Mouse (Mus musculus): ENCODE measurements around the gene Kif7. TPM values are rescaled to one million over a fixed set of nuclear protein-coding genes. Genes with fewer than 3 reads are reported as not detected.

Gene Kif7
- total and polyA plus RNA-seq, 3 experiments, result 0.80 to 1.3 (median 1.2) TPM

DNA sequence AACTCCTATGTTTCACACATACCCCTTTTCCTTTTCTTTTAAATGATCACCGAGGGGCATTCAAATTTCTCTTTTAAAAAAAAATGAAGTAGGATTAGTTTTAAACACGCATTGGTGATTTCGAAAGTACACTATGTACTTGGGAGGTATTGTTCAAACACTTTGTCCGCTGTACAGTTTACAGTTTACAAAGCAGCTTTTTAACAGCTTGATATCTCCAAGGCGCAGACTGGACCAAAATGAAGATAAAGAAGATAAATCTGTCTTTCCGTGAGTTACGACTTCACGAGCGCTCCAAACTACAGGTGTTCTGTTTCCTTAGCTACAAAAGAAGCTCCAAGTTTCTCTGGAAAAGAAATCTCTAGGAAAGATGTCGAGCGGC lies 26.7 kb upstream of the Kif7 start:
- no peaks in the 10 kb centered on the region for H3K36me3 ChIP-seq (ENCODE audit: control insufficient read depth, insufficient read depth, low read length)
- no peak for TF ChIP-seq POLR2A (IDR thresholded peaks at IDR 0.05; ENCODE audit: insufficient read depth, low read depth, low read length)
- no peak for TF ChIP-seq CTCF (IDR thresholded peaks at IDR 0.05)
- no peak for TF ChIP-seq EP300 (IDR thresholded peaks at IDR 0.05; ENCODE audit: insufficient read depth, low read depth, low read length)
- no peak for DNase-seq
- no peaks in the 10 kb centered on the region for H3K79me2 ChIP-seq (replicated peaks; ENCODE audit: control insufficient read depth, insufficient read depth, low read length)
- no peaks in the 10 kb centered on the region for H3K27me3 ChIP-seq (ENCODE audit: control insufficient read depth, insufficient read depth, low read length)
- H3K4me3 ChIP-seq, result peak overlapping the region; percentile 73
- 20% methylated on average over 11 of the region's 11 CpGs for WGBS
- intact Hi-C loops (cut with DNase I), result no loop called here
- H3K27ac ChIP-seq, result no peak overlapping the region
- H3K9ac ChIP-seq (ENCODE audit: low read depth, low read length), result peak overlapping the region; percentile 67; the same call in 1 of the 2 replicates
- H3K4me1 ChIP-seq (ENCODE audit: control insufficient read depth, insufficient read depth, low read length), result peaks cover 2% of the 10 kb centered on the region; the same call in 1 of the 2 replicates

DNA sequence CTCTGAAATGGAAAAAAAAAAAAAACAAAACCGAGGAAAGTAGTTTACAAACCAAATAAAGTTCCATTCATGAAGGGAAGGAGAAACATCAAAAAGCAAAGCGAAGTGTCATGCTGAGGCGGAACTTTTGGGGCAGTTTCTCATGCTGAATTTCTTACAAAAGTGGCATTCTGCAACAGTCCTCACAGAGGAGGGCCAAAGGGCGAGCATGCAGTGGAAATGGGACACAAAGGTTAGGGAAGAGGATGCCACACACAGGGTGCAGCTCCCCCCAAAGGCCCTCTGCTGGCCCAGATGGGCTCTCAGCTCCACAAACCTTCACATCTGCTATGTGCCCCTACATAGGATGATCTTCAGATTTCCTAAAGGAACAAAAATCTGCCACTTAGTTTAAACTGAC lies 24.8 kb upstream of the Kif7 start:
- TF ChIP-seq CTCF (IDR thresholded peaks at IDR 0.05) (no peak), POLR2A (IDR thresholded peaks at IDR 0.05; ENCODE audit: insufficient read depth, low read depth, low read length) (no peak), EP300 (IDR thresholded peaks at IDR 0.05; ENCODE audit: insufficient read depth, low read depth, low read length) (no peak)
- Histone ChIP-seq H3K27me3 (ENCODE audit: control insufficient read depth, insufficient read depth, low read length) (no peaks in the 10 kb centered on the region), H3K4me3 (no peak overlapping the region), H3K9ac (ENCODE audit: low read depth, low read length) (no peak overlapping the region), H3K4me1 (ENCODE audit: control insufficient read depth, insufficient read depth, low read length) (peaks cover 2% of the 10 kb centered on the region; the same call in 1 of the 2 replicates), H3K27ac (no peak overlapping the region), H3K36me3 (ENCODE audit: control insufficient read depth, insufficient read depth, low read length) (no peaks in the 10 kb centered on the region), H3K79me2 (replicated peaks; ENCODE audit: control insufficient read depth, insufficient read depth, low read length) (no peaks in the 10 kb centered on the region)
- WGBS, result 76% methylated on average over 4 of the region's 4 CpGs
- no peak for DNase-seq
- intact Hi-C loops (cut with DNase I), result no loop called here

DNA sequence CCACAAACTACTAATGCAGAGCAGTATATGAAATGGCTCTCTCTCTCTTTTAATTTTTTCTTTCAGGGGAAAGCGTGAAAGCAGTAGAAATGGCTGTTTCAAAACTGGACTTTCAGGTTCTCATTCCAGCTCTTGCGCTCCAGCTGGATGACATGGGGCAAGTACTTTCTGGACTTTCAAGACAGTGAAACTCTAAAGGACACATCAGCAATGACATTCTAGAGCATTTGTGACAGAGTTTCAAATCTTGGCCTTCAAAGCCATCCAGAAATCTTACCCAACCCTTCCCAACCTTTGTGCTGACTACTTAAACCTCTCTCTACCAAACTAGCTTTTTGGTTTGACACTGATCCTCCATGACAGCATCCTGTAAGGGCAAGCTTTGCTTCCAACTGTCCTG lies 23.4 kb upstream of the Kif7 start:
- no peak for DNase-seq
- Histone ChIP-seq H3K9ac (ENCODE audit: low read depth, low read length) (no peak overlapping the region), H3K27ac (no peak overlapping the region), H3K36me3 (ENCODE audit: control insufficient read depth, insufficient read depth, low read length) (no peaks in the 10 kb centered on the region), H3K4me3 (no peak overlapping the region), H3K4me1 (ENCODE audit: control insufficient read depth, insufficient read depth, low read length) (peaks cover 2% of the 10 kb centered on the region), H3K79me2 (replicated peaks; ENCODE audit: control insufficient read depth, insufficient read depth, low read length) (no peaks in the 10 kb centered on the region), H3K27me3 (ENCODE audit: control insufficient read depth, insufficient read depth, low read length) (no peaks in the 10 kb centered on the region)
- TF ChIP-seq CTCF (IDR thresholded peaks at IDR 0.05) (no peak), EP300 (IDR thresholded peaks at IDR 0.05; ENCODE audit: insufficient read depth, low read depth, low read length) (no peak), POLR2A (IDR thresholded peaks at IDR 0.05; ENCODE audit: insufficient read depth, low read depth, low read length) (no peak)
- intact Hi-C loops (cut with DNase I), result no loop called here
- WGBS, result 92% methylated on average over 2 of the region's 2 CpGs

DNA sequence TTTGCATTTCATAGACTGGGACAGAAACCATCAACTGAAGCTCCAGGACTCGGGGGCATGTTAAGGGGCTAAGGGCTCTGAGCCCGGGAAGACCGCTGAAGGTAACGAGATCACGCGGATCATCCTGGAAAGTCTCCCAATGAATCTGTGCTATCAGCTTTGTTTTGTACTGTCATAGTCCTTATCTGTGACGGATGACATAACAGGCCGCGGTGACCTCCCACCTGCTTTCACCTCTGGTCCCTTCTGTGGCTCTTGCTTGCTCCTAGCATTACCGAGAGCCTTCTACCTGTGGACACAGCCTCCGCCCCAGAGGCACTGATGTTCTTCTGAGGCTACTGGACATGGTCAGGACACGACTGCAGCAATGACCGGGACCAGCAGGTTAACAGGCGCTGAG lies 21.0 kb upstream of the Kif7 start:
- 86% methylated on average over 14 of the region's 14 CpGs for WGBS
- H3K36me3 ChIP-seq (ENCODE audit: control insufficient read depth, insufficient read depth, low read length), result no peaks in the 10 kb centered on the region

DNA sequence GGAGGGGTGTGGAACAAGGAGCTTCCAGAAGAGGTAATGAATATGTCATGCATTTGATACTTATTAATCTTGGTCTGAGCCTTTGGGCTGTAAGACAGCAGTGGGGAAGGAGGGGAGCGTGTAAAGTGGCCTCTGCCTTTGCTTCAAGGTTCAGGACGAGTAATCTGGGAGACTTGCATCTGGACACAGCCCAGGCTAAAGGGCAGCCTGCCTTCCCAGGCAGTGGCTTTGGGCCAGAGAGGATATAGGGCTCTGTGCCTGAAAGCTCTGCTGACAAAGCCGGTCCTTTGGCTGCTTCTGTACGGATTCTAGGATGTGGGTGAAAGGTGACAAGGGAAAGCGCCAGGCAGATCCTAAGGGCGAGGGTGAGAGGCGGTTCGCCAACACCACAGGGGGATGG lies 19.0 kb upstream of the Kif7 start:
- H3K9ac ChIP-seq (ENCODE audit: low read depth, low read length), result no peak overlapping the region
- no peaks in the 10 kb centered on the region for H3K79me2 ChIP-seq (replicated peaks; ENCODE audit: control insufficient read depth, insufficient read depth, low read length)
- intact Hi-C loops (cut with DNase I), result no loop called here
- H3K27me3 ChIP-seq (ENCODE audit: control insufficient read depth, insufficient read depth, low read length), result no peaks in the 10 kb centered on the region
- 31% methylated on average over 8 of the region's 8 CpGs for WGBS
- no peak overlapping the region; the same call in 1 of the 2 replicates for H3K27ac ChIP-seq
- H3K4me3 ChIP-seq, result no peak overlapping the region
- DNase-seq, result peak; percentile 62 to 76
- TF ChIP-seq POLR2A (IDR thresholded peaks at IDR 0.05; ENCODE audit: insufficient read depth, low read depth, low read length) (no peak), CTCF (IDR thresholded peaks at IDR 0.05) (no peak), EP300 (IDR thresholded peaks at IDR 0.05; ENCODE audit: insufficient read depth, low read depth, low read length) (no peak)
- no peaks in the 10 kb centered on the region; the same call in 1 of the 2 replicates for H3K4me1 ChIP-seq (ENCODE audit: control insufficient read depth, insufficient read depth, low read length)
- no peaks in the 10 kb centered on the region for H3K36me3 ChIP-seq (ENCODE audit: control insufficient read depth, insufficient read depth, low read length)

More for the DNA sequence above, 21.0 kb upstream of the Kif7 start:
- no peaks in the 10 kb centered on the region for H3K27me3 ChIP-seq (ENCODE audit: control insufficient read depth, insufficient read depth, low read length)
- H3K4me3 ChIP-seq, result no peak overlapping the region
- no peaks in the 10 kb centered on the region for H3K79me2 ChIP-seq (replicated peaks; ENCODE audit: control insufficient read depth, insufficient read depth, low read length)
- H3K27ac ChIP-seq, result no peak overlapping the region
- TF ChIP-seq CTCF (IDR thresholded peaks at IDR 0.05) (no peak), POLR2A (IDR thresholded peaks at IDR 0.05; ENCODE audit: insufficient read depth, low read depth, low read length) (no peak), EP300 (IDR thresholded peaks at IDR 0.05; ENCODE audit: insufficient read depth, low read depth, low read length) (no peak)
- no peak overlapping the region for H3K9ac ChIP-seq (ENCODE audit: low read depth, low read length)
- no peak for DNase-seq
- H3K4me1 ChIP-seq (ENCODE audit: control insufficient read depth, insufficient read depth, low read length), result no peaks in the 10 kb centered on the region; the same call in 1 of the 2 replicates
- intact Hi-C loops (cut with DNase I), result no loop called here

DNA sequence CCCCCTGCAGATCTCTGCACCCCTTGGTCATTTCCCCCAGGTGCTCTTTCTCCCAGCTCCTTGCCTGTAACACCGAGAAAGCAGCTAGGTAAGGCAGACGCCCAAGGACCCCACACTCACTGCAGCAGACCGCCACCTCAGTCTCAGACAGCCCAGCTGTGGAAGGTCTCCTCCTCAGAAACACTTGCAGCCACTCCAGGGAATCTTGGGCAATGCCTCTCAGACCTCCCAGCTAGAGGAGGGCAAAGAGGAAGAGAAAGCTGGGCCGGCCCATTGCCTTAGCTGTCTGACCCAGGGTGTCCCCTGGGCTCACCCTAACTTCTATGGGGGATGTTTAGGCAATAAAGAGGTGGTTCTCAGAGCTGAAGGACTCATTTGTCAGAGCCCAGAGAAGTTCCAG lies 17.1 kb upstream of the Kif7 start, which contains the start of gene Plin1:
Gene Plin1 (minus strand): TSS at position 282 of the 400 bp plus-strand sequence.
- intact Hi-C loops (cut with DNase I), result no loop called here
- no peaks in the 10 kb centered on the region for H3K79me2 ChIP-seq (replicated peaks; ENCODE audit: control insufficient read depth, insufficient read depth, low read length)
- no peaks in the 10 kb centered on the region for H3K36me3 ChIP-seq (ENCODE audit: control insufficient read depth, insufficient read depth, low read length)
- no peak within 1 kb of the TSS for H3K27ac ChIP-seq
- WGBS, result 76% methylated on average over 4 of the region's 4 CpGs
- no peak within 1 kb of the TSS for H3K9ac ChIP-seq (ENCODE audit: low read depth, low read length)
- no peak for DNase-seq
- H3K27me3 ChIP-seq (ENCODE audit: control insufficient read depth, insufficient read depth, low read length), result no peaks in the 10 kb centered on the region
- no peak for TF ChIP-seq POLR2A (IDR thresholded peaks at IDR 0.05; ENCODE audit: insufficient read depth, low read depth, low read length)
- TF ChIP-seq EP300 (IDR thresholded peaks at IDR 0.05; ENCODE audit: insufficient read depth, low read depth, low read length), result no peak
- no peak for TF ChIP-seq CTCF (IDR thresholded peaks at IDR 0.05)
- no peaks in the 10 kb centered on the region; the same call in 1 of the 2 replicates for H3K4me1 ChIP-seq (ENCODE audit: control insufficient read depth, insufficient read depth, low read length)
- no peak within 1 kb of the TSS for H3K4me3 ChIP-seq
